Mouse (Mus musculus): Measurements from ENCODE around the gene Eid2. TPM values are rescaled to one million over a fixed set of nuclear protein-coding genes. Genes with fewer than 3 reads are reported as not detected.
"Not testable (repeated sequence)": the region's sequence is repeated elsewhere in the genome, so short reads cannot be mapped to it uniquely, and the experiment has no call there.

Eid2 gene
- 3.2 and 3.3 TPM in 2 replicates for polyA plus RNA-seq (2014; fragmentation: Nextera tagmentation; extraction: Ambion mirVana)

GRCm38 (mm10) chr7:28267129-28268041 is at the start of gene Eid2:
Gene Eid2 (plus strand): TSS chr7:28267881.
- peak; percentile 88 for DNase-seq (ENCODE audit: low spot score)
- Histone ChIP-seq H3K9me3 (ENCODE audit: control insufficient read depth, low read length) (no peaks in the 10 kb centered on the region), H3K4me2 (ENCODE audit: low read length) (peak within 1 kb of the TSS; percentile 68), H3K36me3 (ENCODE audit: control insufficient read depth, insufficient read depth, low read length) (peaks cover 12% of the 10 kb centered on the region), H3K9ac (ENCODE audit: low read length) (peak within 1 kb of the TSS; percentile 93), H3K27me3 (replicated peaks; ENCODE audit: control insufficient read depth, insufficient read depth, low read length) (no peaks in the 10 kb centered on the region), H3K4me1 (replicated peaks; ENCODE audit: control insufficient read depth, insufficient read depth, low read length) (peaks cover 10% of the 10 kb centered on the region), H3K4me3 (ENCODE audit: low read depth, low read length) (peak within 1 kb of the TSS; percentile 76), H3K27ac (ENCODE audit: low read depth) (peak within 1 kb of the TSS; percentile 84)
- peak; percentile 83 for ATAC-seq (replicated peaks; ENCODE audit: low FRiP score, low TSS enrichment, low read depth)
- 7% methylated on average over 57 of the region's 57 CpGs for WGBS

DNA sequence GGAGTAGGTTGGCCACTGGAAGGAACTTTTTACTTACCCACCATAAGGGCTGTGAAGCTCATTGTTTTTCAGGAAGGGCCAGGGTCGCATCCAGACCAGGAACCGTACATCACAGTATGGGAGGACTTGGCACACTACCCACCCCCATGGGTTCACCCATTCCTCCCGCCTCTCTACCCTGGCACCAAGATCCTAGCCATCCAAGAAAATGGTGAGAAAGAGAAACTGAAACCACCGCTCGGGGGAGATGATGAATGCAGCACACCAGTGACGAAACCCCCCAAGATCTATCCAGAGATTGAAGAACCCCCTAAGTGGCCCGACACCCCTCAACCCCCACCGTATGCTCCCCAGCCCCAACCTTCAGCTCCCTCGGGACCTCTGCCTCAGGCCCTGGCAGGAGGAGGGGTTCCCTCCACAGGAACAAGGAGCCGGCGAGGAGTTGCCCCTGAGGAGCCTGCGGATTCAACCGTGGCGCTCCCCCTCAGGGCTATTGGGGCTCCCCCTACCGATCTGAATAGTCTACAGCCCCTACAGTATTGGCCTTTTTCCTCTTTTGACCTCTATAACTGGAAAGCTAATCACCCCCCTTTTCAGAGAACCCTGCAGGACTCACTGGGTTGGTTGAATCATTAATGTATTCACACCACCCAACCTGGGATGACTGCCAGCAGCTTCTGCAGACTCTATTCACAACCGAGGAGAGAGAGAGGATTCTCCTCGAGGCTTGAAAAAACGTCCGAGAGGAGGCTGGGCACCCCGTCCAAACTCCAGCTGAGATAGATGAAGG is 48.5 kb upstream of the Eid2 start:
- not testable (repeated sequence) for H3K27me3 ChIP-seq (replicated peaks; ENCODE audit: control insufficient read depth, insufficient read depth, low read length); H3K4me3 ChIP-seq (ENCODE audit: low read depth, low read length); H3K36me3 ChIP-seq (ENCODE audit: control insufficient read depth, insufficient read depth, low read length); H3K9ac ChIP-seq (ENCODE audit: low read length); H3K4me1 ChIP-seq (replicated peaks; ENCODE audit: control insufficient read depth, insufficient read depth, low read length); H3K9me3 ChIP-seq (ENCODE audit: control insufficient read depth, low read length); DNase-seq (ENCODE audit: low spot score); ATAC-seq (replicated peaks; ENCODE audit: low FRiP score, low TSS enrichment, low read depth); H3K27ac ChIP-seq (ENCODE audit: low read depth); H3K4me2 ChIP-seq (ENCODE audit: low read length)
- WGBS: 91% methylated on average over 20 of the region's 20 CpGs

DNA sequence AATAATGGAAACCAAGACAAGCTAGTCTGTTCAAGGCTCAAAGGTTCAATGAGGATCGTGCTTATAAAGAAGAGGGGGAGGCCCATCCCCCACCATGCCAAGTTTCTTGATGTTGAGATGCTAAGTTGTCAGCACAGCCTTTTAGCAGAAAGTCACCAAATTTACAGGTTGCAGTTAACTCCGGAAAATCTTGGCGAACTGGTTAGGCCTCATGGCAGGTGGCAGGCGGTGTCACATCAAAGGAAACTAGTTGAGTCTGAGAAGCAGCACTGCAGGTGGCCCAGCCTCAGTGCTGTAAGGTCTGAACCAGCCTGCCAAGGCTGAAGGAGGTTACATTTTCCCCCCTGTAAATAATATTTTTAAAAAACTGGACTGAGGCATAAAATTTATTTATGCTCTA is 40.8 kb upstream of the Eid2 start:
- H3K36me3 ChIP-seq (ENCODE audit: control insufficient read depth, insufficient read depth, low read length); H3K4me2 ChIP-seq (ENCODE audit: low read length); H3K27ac ChIP-seq (ENCODE audit: low read depth); H3K4me1 ChIP-seq (replicated peaks; ENCODE audit: control insufficient read depth, insufficient read depth, low read length); H3K9me3 ChIP-seq (ENCODE audit: control insufficient read depth, low read length); H3K9ac ChIP-seq (ENCODE audit: low read length); DNase-seq (ENCODE audit: low spot score); H3K27me3 ChIP-seq (replicated peaks; ENCODE audit: control insufficient read depth, insufficient read depth, low read length); ATAC-seq (replicated peaks; ENCODE audit: low FRiP score, low TSS enrichment, low read depth); H3K4me3 ChIP-seq (ENCODE audit: low read depth, low read length): not testable (repeated sequence)
- 82% methylated on average over 4 of the region's 4 CpGs for WGBS

DNA sequence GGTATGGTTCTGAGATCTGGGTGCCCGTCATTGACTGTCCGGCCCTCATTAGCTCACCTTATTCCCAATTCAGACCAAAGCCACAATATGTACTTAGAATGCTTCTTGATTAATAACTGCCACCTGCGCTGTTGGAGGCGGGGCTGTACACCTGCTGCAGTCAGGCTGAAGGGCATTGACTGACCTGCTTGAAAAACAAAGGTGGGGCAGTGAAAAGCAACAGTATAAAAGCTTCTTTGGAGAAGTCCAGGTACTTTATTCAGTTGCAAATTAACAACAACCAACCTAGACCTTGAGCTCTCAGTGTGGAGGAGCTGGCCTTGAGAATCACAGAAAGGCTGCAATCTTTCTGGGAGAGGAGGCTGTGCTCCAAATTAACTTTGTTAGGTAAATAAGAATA is 40.3 kb upstream of the Eid2 start:
- not testable (repeated sequence) for H3K4me2 ChIP-seq (ENCODE audit: low read length); H3K27ac ChIP-seq (ENCODE audit: low read depth); ATAC-seq (replicated peaks; ENCODE audit: low FRiP score, low TSS enrichment, low read depth); H3K36me3 ChIP-seq (ENCODE audit: control insufficient read depth, insufficient read depth, low read length); H3K9ac ChIP-seq (ENCODE audit: low read length); H3K27me3 ChIP-seq (replicated peaks; ENCODE audit: control insufficient read depth, insufficient read depth, low read length); DNase-seq (ENCODE audit: low spot score); H3K9me3 ChIP-seq (ENCODE audit: control insufficient read depth, low read length); H3K4me3 ChIP-seq (ENCODE audit: low read depth, low read length); H3K4me1 ChIP-seq (replicated peaks; ENCODE audit: control insufficient read depth, insufficient read depth, low read length)
- WGBS: 89% methylated on average over 4 of the region's 4 CpGs

GRCm38 (mm10) chr7:28243943-28244342 is 23.7 kb upstream of the Eid2 start:
- not testable (repeated sequence) for H3K9ac ChIP-seq (ENCODE audit: low read length); H3K27ac ChIP-seq (ENCODE audit: low read depth); H3K36me3 ChIP-seq (ENCODE audit: control insufficient read depth, insufficient read depth, low read length); H3K4me1 ChIP-seq (replicated peaks; ENCODE audit: control insufficient read depth, insufficient read depth, low read length); H3K4me2 ChIP-seq (ENCODE audit: low read length); H3K4me3 ChIP-seq (ENCODE audit: low read depth, low read length); DNase-seq (ENCODE audit: low spot score); ATAC-seq (replicated peaks; ENCODE audit: low FRiP score, low TSS enrichment, low read depth); H3K9me3 ChIP-seq (ENCODE audit: control insufficient read depth, low read length); H3K27me3 ChIP-seq (replicated peaks; ENCODE audit: control insufficient read depth, insufficient read depth, low read length)
- 78% methylated on average over 2 of the region's 2 CpGs for WGBS

DNA sequence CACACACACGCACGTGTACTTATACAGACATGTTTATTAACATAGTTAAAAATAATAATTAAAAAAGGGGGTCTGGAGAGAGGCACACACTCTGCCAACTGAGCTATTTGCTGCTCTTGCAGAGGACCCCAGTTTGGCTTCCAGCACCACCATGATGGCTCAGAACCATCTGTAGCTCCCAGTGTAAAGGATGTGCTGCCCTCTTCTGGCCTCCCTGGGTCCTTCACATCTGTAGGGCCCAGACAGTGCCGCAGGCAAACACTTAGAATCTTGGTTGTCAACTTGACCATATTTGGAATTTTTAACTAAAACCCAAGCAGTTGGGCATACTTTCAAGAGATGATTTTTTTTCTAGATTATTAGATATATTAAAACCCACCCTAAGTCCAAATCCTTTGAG is 18.7 kb upstream of the Eid2 start:
- ATAC-seq (replicated peaks; ENCODE audit: low FRiP score, low TSS enrichment, low read depth) (no peak), DNase-seq (ENCODE audit: low spot score) (no peak)
- H3K4me2 ChIP-seq (ENCODE audit: low read length): no peak overlapping the region
- H3K4me3 ChIP-seq (ENCODE audit: low read depth, low read length): no peak overlapping the region
- no peak overlapping the region for H3K27ac ChIP-seq (ENCODE audit: low read depth)
- H3K9ac ChIP-seq (ENCODE audit: low read length): no peak overlapping the region
- 84% methylated on average over 3 of the region's 3 CpGs for WGBS
- no peaks in the 10 kb centered on the region for H3K4me1 ChIP-seq (replicated peaks; ENCODE audit: control insufficient read depth, insufficient read depth, low read length)
- no peaks in the 10 kb centered on the region for H3K36me3 ChIP-seq (ENCODE audit: control insufficient read depth, insufficient read depth, low read length)
- H3K27me3 ChIP-seq (replicated peaks; ENCODE audit: control insufficient read depth, insufficient read depth, low read length): no peaks in the 10 kb centered on the region
- H3K9me3 ChIP-seq (ENCODE audit: control insufficient read depth, low read length): no peaks in the 10 kb centered on the region

GRCm38 (mm10) chr7:28251976-28252375 is 15.7 kb upstream of the Eid2 start:
- Histone ChIP-seq H3K4me1 (replicated peaks; ENCODE audit: control insufficient read depth, insufficient read depth, low read length) (no peaks in the 10 kb centered on the region), H3K9me3 (ENCODE audit: control insufficient read depth, low read length) (peaks cover 6% of the 10 kb centered on the region; the same call in 1 of the 2 replicates), H3K27me3 (replicated peaks; ENCODE audit: control insufficient read depth, insufficient read depth, low read length) (no peaks in the 10 kb centered on the region), H3K4me2 (ENCODE audit: low read length) (no peak overlapping the region), H3K4me3 (ENCODE audit: low read depth, low read length) (no peak overlapping the region), H3K36me3 (ENCODE audit: control insufficient read depth, insufficient read depth, low read length) (no peaks in the 10 kb centered on the region), H3K9ac (ENCODE audit: low read length) (no peak overlapping the region), H3K27ac (ENCODE audit: low read depth) (no peak overlapping the region)
- 84% methylated on average over 17 of the region's 17 CpGs for whole genome bisulfite sequencing
- ATAC-seq (replicated peaks; ENCODE audit: low FRiP score, low TSS enrichment, low read depth): no peak
- no peak for DNase-seq (ENCODE audit: low spot score)

DNA sequence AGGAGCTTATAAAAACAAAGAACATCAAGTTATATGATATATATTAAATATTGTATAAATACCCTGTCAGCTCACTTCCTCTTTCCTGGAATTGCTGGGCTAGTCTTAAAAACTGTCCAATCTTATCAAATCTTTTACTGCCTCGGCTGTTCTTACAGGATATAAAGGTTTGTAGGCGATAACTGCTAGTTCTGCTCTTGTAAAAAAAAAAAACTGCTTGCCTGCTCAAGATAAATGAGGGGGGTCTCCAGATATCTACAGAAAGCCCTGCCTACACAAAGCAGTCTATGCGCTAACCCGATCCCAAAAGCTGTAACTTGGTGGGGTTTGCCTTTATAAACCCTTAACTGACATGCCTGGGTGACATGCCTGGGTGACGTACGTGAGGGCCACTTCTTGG is 13.1 kb upstream of the Eid2 start:
- Histone ChIP-seq H3K4me1 (replicated peaks; ENCODE audit: control insufficient read depth, insufficient read depth, low read length) (no peaks in the 10 kb centered on the region), H3K4me2 (ENCODE audit: low read length) (no peak overlapping the region), H3K36me3 (ENCODE audit: control insufficient read depth, insufficient read depth, low read length) (no peaks in the 10 kb centered on the region), H3K27ac (ENCODE audit: low read depth) (no peak overlapping the region), H3K9ac (ENCODE audit: low read length) (no peak overlapping the region), H3K4me3 (ENCODE audit: low read depth, low read length) (no peak overlapping the region), H3K9me3 (ENCODE audit: control insufficient read depth, low read length) (peaks cover 6% of the 10 kb centered on the region; the same call in 1 of the 2 replicates), H3K27me3 (replicated peaks; ENCODE audit: control insufficient read depth, insufficient read depth, low read length) (no peaks in the 10 kb centered on the region)
- ATAC-seq (replicated peaks; ENCODE audit: low FRiP score, low TSS enrichment, low read depth) (no peak), DNase-seq (ENCODE audit: low spot score) (no peak)
- WGBS: 84% methylated on average over 6 of the region's 6 CpGs
